Mouse (Mus musculus): ENCODE measurements around the gene Gja10.

GRCm38 (mm10) chr4:32579850-32580249, 22.7 kb downstream of the Gja10 start:
- TF ChIP-seq CTCF (IDR thresholded peaks at IDR 0.05; ENCODE audit: borderline replicate concordance, insufficient read depth, low read depth, low read length) (no peak), POLR2A (IDR thresholded peaks at IDR 0.05; ENCODE audit: borderline replicate concordance, insufficient read depth, low read length) (no peak)

Data from cerebellum, adult 2 months (tissue).